Mouse (Mus musculus): ENCODE results near the gene Atp5f1. TPM values are rescaled to one million over a fixed set of nuclear protein-coding genes. Genes with fewer than 3 reads are reported as not detected.

Atp5f1 gene
- polyA plus RNA-seq, 1 experiment from 2014 or later = 352 TPM

GRCm38 (mm10) chr3:105974174-105974573 lies 14.3 kb upstream of the Atp5f1 start:
- WGBS = 64% methylated on average over 2 of the region's 2 CpGs
- DNase-seq (ENCODE audit: low spot score) = peak; percentile 71
- TF ChIP-seq EP300 (IDR thresholded peaks at IDR 0.05) = peak; percentile 56
- TF ChIP-seq CTCF (IDR thresholded peaks at IDR 0.05) = no peak

GRCm38 (mm10) chr3:105973411-105973810 lies 13.5 kb upstream of the Atp5f1 start, which contains the start of gene Ovgp1:
TSS of gene Ovgp1 (plus strand) at chr3:105973711.
- H3K4me3 ChIP-seq (ENCODE audit: low read depth, low read length) = no peak within 1 kb of the TSS
- DNase-seq (ENCODE audit: low spot score) = no peak
- H3K27me3 ChIP-seq (replicated peaks; ENCODE audit: insufficient read depth, low read length) = no peaks in the 10 kb centered on the region
- H3K36me3 ChIP-seq (ENCODE audit: insufficient read depth, low read length) = peaks cover 4% of the 10 kb centered on the region; the same call in 1 of the 2 replicates
- no peaks in the 10 kb centered on the region for H3K9me3 ChIP-seq (ENCODE audit: low read length)
- TF ChIP-seq CTCF (IDR thresholded peaks at IDR 0.05) (no peak), EP300 (IDR thresholded peaks at IDR 0.05) (no peak)
- H3K4me1 ChIP-seq (ENCODE audit: insufficient read depth, low read depth, low read length) = no peaks in the 10 kb centered on the region
- no peak for ATAC-seq
- no peak within 1 kb of the TSS for H3K9ac ChIP-seq (replicated peaks; ENCODE audit: low read depth)
- 70% methylated on average over 3 of the region's 3 CpGs for WGBS
- H3K27ac ChIP-seq (ENCODE audit: low read length) = no peak within 1 kb of the TSS
- H3K4me2 ChIP-seq (replicated peaks; ENCODE audit: low read depth, low read length) = no peak within 1 kb of the TSS

More at GRCm38 (mm10) chr3:105974174-105974573, 14.3 kb upstream of the Atp5f1 start:
- Histone ChIP-seq H3K4me1 (ENCODE audit: insufficient read depth, low read depth, low read length) (no peaks in the 10 kb centered on the region), H3K4me3 (ENCODE audit: low read depth, low read length) (no peak overlapping the region), H3K27ac (ENCODE audit: low read length) (no peak overlapping the region), H3K9me3 (ENCODE audit: low read length) (no peaks in the 10 kb centered on the region), H3K9ac (replicated peaks; ENCODE audit: low read depth) (no peak overlapping the region), H3K4me2 (replicated peaks; ENCODE audit: low read depth, low read length) (no peak overlapping the region), H3K27me3 (replicated peaks; ENCODE audit: insufficient read depth, low read length) (no peaks in the 10 kb centered on the region), H3K36me3 (ENCODE audit: insufficient read depth, low read length) (no peaks in the 10 kb centered on the region)
- ATAC-seq = peak; percentile 89

- no peak overlapping the region for H3K4me2 ChIP-seq (replicated peaks; ENCODE audit: low read depth, low read length)
- no peak overlapping the region for H3K27ac ChIP-seq (ENCODE audit: low read length)
- H3K4me1 ChIP-seq (ENCODE audit: insufficient read depth, low read depth, low read length) = no peaks in the 10 kb centered on the region
- WGBS = 79% methylated on average over 5 of the region's 5 CpGs
- TF ChIP-seq CTCF (IDR thresholded peaks at IDR 0.05) (no peak), EP300 (IDR thresholded peaks at IDR 0.05) (no peak)
- peaks cover 11% of the 10 kb centered on the region; the same call in 1 of the 2 replicates for H3K36me3 ChIP-seq (ENCODE audit: insufficient read depth, low read length)
- DNase-seq (ENCODE audit: low spot score) (no peak), ATAC-seq (no peak)
- H3K9ac ChIP-seq (replicated peaks; ENCODE audit: low read depth) = no peak overlapping the region
- H3K4me3 ChIP-seq (ENCODE audit: low read depth, low read length) = no peak overlapping the region
- H3K27me3 ChIP-seq (replicated peaks; ENCODE audit: insufficient read depth, low read length) = no peaks in the 10 kb centered on the region
- H3K9me3 ChIP-seq (ENCODE audit: low read length) = no peaks in the 10 kb centered on the region
Measured at GRCm38 (mm10) chr3:105971831-105972446, 12.0 kb upstream of the Atp5f1 start.

GRCm38 (mm10) chr3:105960700-105961099 lies 801 bp upstream of the Atp5f1 start:
- H3K4me3 ChIP-seq (ENCODE audit: low read depth, low read length) = no peak overlapping the region
- no peak overlapping the region for H3K9ac ChIP-seq (replicated peaks; ENCODE audit: low read depth)
- no peaks in the 10 kb centered on the region for H3K27me3 ChIP-seq (replicated peaks; ENCODE audit: insufficient read depth, low read length)
- ATAC-seq = no peak
- H3K4me1 ChIP-seq (ENCODE audit: insufficient read depth, low read depth, low read length) = peaks cover 13% of the 10 kb centered on the region; the same call in 1 of the 2 replicates
- WGBS = 92% methylated on average over 2 of the region's 2 CpGs
- H3K36me3 ChIP-seq (ENCODE audit: insufficient read depth, low read length) = peaks cover 12% of the 10 kb centered on the region; the same call in 1 of the 2 replicates
- no peak overlapping the region for H3K27ac ChIP-seq (ENCODE audit: low read length)
- H3K4me2 ChIP-seq (replicated peaks; ENCODE audit: low read depth, low read length) = no peak overlapping the region
- H3K9me3 ChIP-seq (ENCODE audit: low read length) = no peaks in the 10 kb centered on the region
- peak; percentile 56 for TF ChIP-seq CTCF (IDR thresholded peaks at IDR 0.05)
- no peak for TF ChIP-seq EP300 (IDR thresholded peaks at IDR 0.05)
- DNase-seq (ENCODE audit: low spot score) = no peak

GRCm38 (mm10) chr3:105959585-105959984 lies 314 bp downstream of the Atp5f1 start:
- no peaks in the 10 kb centered on the region for H3K27me3 ChIP-seq (replicated peaks; ENCODE audit: insufficient read depth, low read length)
- peak overlapping the region; percentile 94 for H3K4me3 ChIP-seq (ENCODE audit: low read depth, low read length)
- H3K36me3 ChIP-seq (ENCODE audit: insufficient read depth, low read length) = peaks cover 14% of the 10 kb centered on the region; the same call in 1 of the 2 replicates
- peak overlapping the region; percentile 89 for H3K9ac ChIP-seq (replicated peaks; ENCODE audit: low read depth)
- peak; percentile 59 for DNase-seq (ENCODE audit: low spot score)
- no peaks in the 10 kb centered on the region for H3K9me3 ChIP-seq (ENCODE audit: low read length)
- peak overlapping the region; percentile 93 for H3K4me2 ChIP-seq (replicated peaks; ENCODE audit: low read depth, low read length)
- TF ChIP-seq CTCF (IDR thresholded peaks at IDR 0.05) (no peak), EP300 (IDR thresholded peaks at IDR 0.05) (no peak)
- 1% methylated on average over 25 of the region's 26 CpGs for WGBS
- H3K27ac ChIP-seq (ENCODE audit: low read length) = peak overlapping the region; percentile 64
- ATAC-seq = peak; percentile 32
- H3K4me1 ChIP-seq (ENCODE audit: insufficient read depth, low read depth, low read length) = peaks cover 13% of the 10 kb centered on the region; the same call in 1 of the 2 replicates

GRCm38 (mm10) chr3:105958974-105959580 lies 822 bp downstream of the Atp5f1 start, which contains the start of gene Wdr77:
TSS of gene Wdr77 (plus strand) at chr3:105959369.
- TF ChIP-seq EP300 (IDR thresholded peaks at IDR 0.05) (peak; percentile 100), CTCF (IDR thresholded peaks at IDR 0.05) (no peak)
- Histone ChIP-seq H3K36me3 (ENCODE audit: insufficient read depth, low read length) (peaks cover 14% of the 10 kb centered on the region; the same call in 1 of the 2 replicates), H3K4me3 (ENCODE audit: low read depth, low read length) (peak within 1 kb of the TSS; percentile 94), H3K27ac (ENCODE audit: low read length) (peak within 1 kb of the TSS; percentile 97), H3K4me2 (replicated peaks; ENCODE audit: low read depth, low read length) (peak within 1 kb of the TSS; percentile 93), H3K9ac (replicated peaks; ENCODE audit: low read depth) (peak within 1 kb of the TSS; percentile 98), H3K9me3 (ENCODE audit: low read length) (no peaks in the 10 kb centered on the region), H3K27me3 (replicated peaks; ENCODE audit: insufficient read depth, low read length) (no peaks in the 10 kb centered on the region), H3K4me1 (ENCODE audit: insufficient read depth, low read depth, low read length) (peaks cover 13% of the 10 kb centered on the region; the same call in 1 of the 2 replicates)
- 1% methylated on average over 52 of the region's 52 CpGs for WGBS
- DNase-seq (ENCODE audit: low spot score) (peak; percentile 99), ATAC-seq (peak; percentile 98)

All from lung, postnatal 0 days (tissue).